Mouse (Mus musculus) cerebellum, adult 2 months (tissue): ENCODE data around the gene Add1. TPM values are rescaled to one million over a fixed set of nuclear protein-coding genes. Genes with fewer than 3 reads are reported as not detected.

Source experiments
- DNase-seq, 2 experiments: peaks; one replicate each; pipeline ENCODE4 v3.0.0; 2021
- H3K27ac ChIP-seq: fragments of 200-500 bp; 2 replicates; pipeline ENCODE4 v1.5.1; 2012; ENCODE audit warnings: low read length, control low read depth, inconsistent platforms; ENCODE audit not compliant: insufficient read depth
- H3K27me3 ChIP-seq: fragments of 200-500 bp; 2 replicates; pipeline ENCODE4 v1.6.1; 2012; ENCODE audit warnings: inconsistent platforms, mild to moderate bottlenecking, low read length, moderate library complexity; ENCODE audit not compliant: control insufficient read depth, insufficient read depth
- H3K4me1 ChIP-seq: fragments of 200-500 bp; 2 replicates; pipeline ENCODE4 v1.6.1; 2011; ENCODE audit warnings: low read length; ENCODE audit not compliant: control insufficient read depth, insufficient read depth
- H3K4me3 ChIP-seq: fragments of 200-500 bp; replicated peaks from 2 replicates; pipeline ENCODE3; 2011; ENCODE audit warnings: mild to moderate bottlenecking, low read depth, low read length, control low read depth; ENCODE audit not compliant: insufficient read depth
- CTCF ChIP-seq: fragments of 200-500 bp; IDR thresholded peaks from 2 replicates; pipeline ENCODE4 v1.5.1; 2011; ENCODE audit warnings: low read depth, mild to moderate bottlenecking, control low read depth, low read length, moderate library complexity, borderline replicate concordance; ENCODE audit not compliant: insufficient read depth
- POLR2A ChIP-seq: fragments of 200-500 bp; IDR thresholded peaks from 2 replicates; pipeline ENCODE4 v1.6.1; 2011; ENCODE audit warnings: low read length, control low read depth, borderline replicate concordance; ENCODE audit not compliant: insufficient read depth
- WGBS: fragments of 180-500 bp; shearing (Covaris S2); methylation state at CpG from one replicate; pipeline ENCODE4 v1.1.7; 2018; 5-methylcytosine and 5-hydroxymethylcytosine counted together
- polyA plus RNA-seq: library from polyadenylated mRNA; depleted of rRNA; stranded (reverse); fragments of >200 nt; gene quantifications from 2 replicates; pipeline ENCODE4 v1.2.3, GENCODE M21; 2012

Add1 gene
- polyA plus RNA-seq, 1 experiment: 315 TPM

- TF ChIP-seq POLR2A: no peak
- TF ChIP-seq CTCF: no peak
- H3K27ac ChIP-seq: no peak overlapping the region
- no peak overlapping the region for H3K4me3 ChIP-seq
- no peaks in the 10 kb centered on the region for H3K27me3 ChIP-seq
- H3K4me1 ChIP-seq: peaks cover 9% of the 10 kb centered on the region
- 97% methylated on average over 9 of the region's 9 CpGs for WGBS
- no peak for DNase-seq
Measured at GRCm38 (mm10) chr5:34593202-34593727, 19.8 kb downstream of the Add1 start.

- no peak for DNase-seq
- peaks cover 11% of the 10 kb centered on the region for H3K4me1 ChIP-seq
- H3K27me3 ChIP-seq: no peaks in the 10 kb centered on the region
- no peak overlapping the region for H3K4me3 ChIP-seq
- no peak overlapping the region for H3K27ac ChIP-seq
- WGBS: 40% methylated on average over 5 of the region's 5 CpGs
- no peak for TF ChIP-seq CTCF
Measured at GRCm38 (mm10) chr5:34604576-34604975, 31.1 kb downstream of the Add1 start.

- H3K27me3 ChIP-seq: no peaks in the 10 kb centered on the region
- peaks cover 11% of the 10 kb centered on the region for H3K4me1 ChIP-seq
- DNase-seq: peak; percentile 54 to 71
- WGBS: 12% methylated on average over 8 of the region's 8 CpGs
- peak overlapping the region; percentile 30 for H3K27ac ChIP-seq
- H3K4me3 ChIP-seq: no peak overlapping the region
- TF ChIP-seq POLR2A (no peak), CTCF (peak; percentile 38; the same call in 1 of the 2 replicates)
Measured at GRCm38 (mm10) chr5:34607100-34607880, 33.8 kb downstream of the Add1 start.

- WGBS: 8% methylated on average over 3 of the region's 3 CpGs
- H3K4me3 ChIP-seq: no peak overlapping the region
- H3K27me3 ChIP-seq: no peaks in the 10 kb centered on the region
- TF ChIP-seq CTCF: no peak
- TF ChIP-seq POLR2A: no peak
- H3K27ac ChIP-seq: peak overlapping the region; percentile 53
- peaks cover 11% of the 10 kb centered on the region for H3K4me1 ChIP-seq
- DNase-seq: peak; percentile 43
Measured at GRCm38 (mm10) chr5:34608226-34608625, 34.8 kb downstream of the Add1 start.

- Histone ChIP-seq H3K4me3 (no peak overlapping the region), H3K27me3 (no peaks in the 10 kb centered on the region), H3K27ac (no peak overlapping the region), H3K4me1 (peaks cover 11% of the 10 kb centered on the region)
- TF ChIP-seq CTCF: no peak
- WGBS: 92% methylated on average over 4 of the region's 4 CpGs
- no peak for DNase-seq
Measured at GRCm38 (mm10) chr5:34609966-34610365, 36.5 kb downstream of the Add1 start.

- H3K4me1 ChIP-seq: peaks cover 12% of the 10 kb centered on the region
- H3K27me3 ChIP-seq: no peaks in the 10 kb centered on the region
- H3K4me3 ChIP-seq: no peak overlapping the region
- TF ChIP-seq POLR2A (no peak), CTCF (no peak)
- H3K27ac ChIP-seq: no peak overlapping the region
- WGBS: 91% methylated on average over 2 of the region's 2 CpGs
- DNase-seq: no peak
Measured at GRCm38 (mm10) chr5:34632996-34633395, 59.5 kb downstream of the Add1 start.

- H3K27me3 ChIP-seq: no peaks in the 10 kb centered on the region
- no peak overlapping the region for H3K27ac ChIP-seq
- peak in 1 of 2 experiments; percentile 12 for DNase-seq
- 55% methylated on average over 4 of the region's 4 CpGs for WGBS
- TF ChIP-seq POLR2A: no peak
- no peak for TF ChIP-seq CTCF
- no peak overlapping the region for H3K4me3 ChIP-seq
- peaks cover 12% of the 10 kb centered on the region for H3K4me1 ChIP-seq
Measured at GRCm38 (mm10) chr5:34633641-34634040, 60.2 kb downstream of the Add1 start.

- H3K27me3 ChIP-seq: no peaks in the 10 kb centered on the region
- peaks cover 12% of the 10 kb centered on the region for H3K4me1 ChIP-seq
- no peak overlapping the region for H3K4me3 ChIP-seq
- no peak for DNase-seq
- H3K27ac ChIP-seq: peak overlapping the region; percentile 19; the same call in 1 of the 2 replicates
- TF ChIP-seq POLR2A: no peak
- WGBS: 77% methylated on average over 13 of the region's 13 CpGs
Measured at GRCm38 (mm10) chr5:34634746-34635400, 61.4 kb downstream of the Add1 start.
